Mouse (Mus musculus) midbrain, embryonic 16.5 days (tissue): ENCODE results near the gene Osbpl5. TPM values are rescaled to one million over a fixed set of nuclear protein-coding genes. Genes with fewer than 3 reads are reported as not detected.

Experiments
- ATAC-seq: fragments of 200-750 bp; cut with Nextera tagmentation; 2 replicates; pipeline ENCODE4 v1.8.0; 2017; ENCODE audit warnings: moderate TSS enrichment
- H3K27ac ChIP-seq: fragments of 300-500 bp; sonication (generic); 2 replicates; pipeline ENCODE4 v1.5.1; 2014; ENCODE audit warnings: mild to moderate bottlenecking, low read length, mixed read lengths
- H3K27me3 ChIP-seq: fragments of 300-500 bp; sonication (generic); 2 replicates; pipeline ENCODE4 v1.6.1; 2014; ENCODE audit warnings: low read depth, low read length, mixed read lengths; ENCODE audit not compliant: control insufficient read depth, insufficient read depth
- H3K36me3 ChIP-seq: fragments of 300-500 bp; sonication (generic); 2 replicates; pipeline ENCODE4 v1.6.1; 2014; ENCODE audit warnings: mild to moderate bottlenecking, low read length, moderate library complexity, mixed read lengths; ENCODE audit not compliant: control insufficient read depth, insufficient read depth
- H3K4me1 ChIP-seq: fragments of 300-500 bp; sonication (generic); 2 replicates; pipeline ENCODE4 v1.6.1; 2014; ENCODE audit warnings: mild to moderate bottlenecking, low read length, mixed read lengths; ENCODE audit not compliant: control insufficient read depth, insufficient read depth
- H3K4me2 ChIP-seq: fragments of 300-500 bp; sonication (generic); 2 replicates; pipeline ENCODE4 v1.6.1; 2014; ENCODE audit warnings: mild to moderate bottlenecking, low read length, mixed read lengths
- H3K4me3 ChIP-seq: fragments of 300-500 bp; sonication (generic); 2 replicates; pipeline ENCODE4 v1.5.1; 2014; ENCODE audit warnings: low read depth, mild to moderate bottlenecking, low read length, moderate library complexity, mixed read lengths
- H3K9ac ChIP-seq: fragments of 300-500 bp; sonication (generic); 2 replicates; pipeline ENCODE4 v1.6.1; 2014; ENCODE audit warnings: low read depth, low read length, mixed read lengths
- H3K9me3 ChIP-seq: fragments of 300-500 bp; sonication (generic); replicated peaks from 2 replicates; pipeline ENCODE4 v1.6.1; 2014; ENCODE audit warnings: mild to moderate bottlenecking, low read length, mixed read lengths; ENCODE audit not compliant: control insufficient read depth, poor library complexity, severe bottlenecking
- WGBS: fragments of 180-500 bp; shearing (Covaris S2); extraction: QIAGEN DNeasy Blood & Tissue Kit; methylation state at CpG from one replicate; pipeline ENCODE4 v1.1.7; 2014; 5-methylcytosine and 5-hydroxymethylcytosine counted together
- polyA plus RNA-seq: library from polyadenylated mRNA; unstranded; fragments of >200 nt; fragmentation: Nextera tagmentation; extraction: Ambion mirVana; gene quantifications from 2 replicates; pipeline ENCODE4 v1.2.1, GENCODE M21; 2015

Osbpl5 gene
- polyA plus RNA-seq, 1 experiment from 2014 or later: 43.8 TPM

GRCm38 (mm10) chr7:143723841-143724240, 32.9 kb downstream of the Osbpl5 start:
- no peak for ATAC-seq
- Histone ChIP-seq H3K4me1 (no peaks in the 10 kb centered on the region), H3K9me3 (no peaks in the 10 kb centered on the region), H3K36me3 (no peaks in the 10 kb centered on the region; the same call in 1 of the 2 replicates), H3K4me3 (no peak overlapping the region), H3K9ac (no peak overlapping the region), H3K27ac (no peak overlapping the region), H3K4me2 (no peak overlapping the region), H3K27me3 (no peaks in the 10 kb centered on the region)
- WGBS: 96% methylated on average over 4 of the region's 4 CpGs

GRCm38 (mm10) chr7:143722646-143723045, 34.1 kb downstream of the Osbpl5 start:
- H3K4me3 ChIP-seq: no peak overlapping the region
- no peaks in the 10 kb centered on the region for H3K4me1 ChIP-seq
- H3K27me3 ChIP-seq: no peaks in the 10 kb centered on the region
- H3K36me3 ChIP-seq: no peaks in the 10 kb centered on the region; the same call in 1 of the 2 replicates
- H3K4me2 ChIP-seq: no peak overlapping the region
- H3K27ac ChIP-seq: no peak overlapping the region
- no peak for ATAC-seq
- no peaks in the 10 kb centered on the region for H3K9me3 ChIP-seq
- WGBS: 85% methylated on average over 5 of the region's 5 CpGs
- no peak overlapping the region for H3K9ac ChIP-seq

GRCm38 (mm10) chr7:143717811-143718210, 39.0 kb downstream of the Osbpl5 start:
- Histone ChIP-seq H3K4me3 (no peak overlapping the region), H3K27me3 (no peaks in the 10 kb centered on the region), H3K9me3 (no peaks in the 10 kb centered on the region), H3K4me2 (no peak overlapping the region), H3K36me3 (peaks cover 12% of the 10 kb centered on the region), H3K4me1 (no peaks in the 10 kb centered on the region), H3K9ac (no peak overlapping the region), H3K27ac (no peak overlapping the region)
- ATAC-seq: no peak
- 92% methylated on average over 1 of the region's 1 CpGs for WGBS

GRCm38 (mm10) chr7:143713421-143713820, 43.4 kb downstream of the Osbpl5 start:
- Histone ChIP-seq H3K36me3 (peaks cover 24% of the 10 kb centered on the region), H3K4me2 (no peak overlapping the region), H3K4me3 (no peak overlapping the region), H3K27ac (no peak overlapping the region), H3K4me1 (no peaks in the 10 kb centered on the region), H3K27me3 (no peaks in the 10 kb centered on the region), H3K9ac (no peak overlapping the region), H3K9me3 (no peaks in the 10 kb centered on the region)
- 81% methylated on average over 4 of the region's 4 CpGs for WGBS
- no peak for ATAC-seq

GRCm38 (mm10) chr7:143712771-143713348, 43.9 kb downstream of the Osbpl5 start:
- Histone ChIP-seq H3K36me3 (peaks cover 24% of the 10 kb centered on the region), H3K27ac (no peak overlapping the region), H3K4me1 (no peaks in the 10 kb centered on the region), H3K9ac (no peak overlapping the region), H3K4me2 (no peak overlapping the region), H3K27me3 (no peaks in the 10 kb centered on the region), H3K4me3 (no peak overlapping the region), H3K9me3 (no peaks in the 10 kb centered on the region)
- WGBS: 76% methylated on average over 8 of the region's 8 CpGs
- ATAC-seq: no peak

GRCm38 (mm10) chr7:143712023-143712422, 44.8 kb downstream of the Osbpl5 start:
- H3K9ac ChIP-seq: no peak overlapping the region
- H3K4me3 ChIP-seq: no peak overlapping the region
- no peak for ATAC-seq
- peaks cover 28% of the 10 kb centered on the region for H3K36me3 ChIP-seq
- no peaks in the 10 kb centered on the region for H3K27me3 ChIP-seq
- no peaks in the 10 kb centered on the region for H3K4me1 ChIP-seq
- 58% methylated on average over 4 of the region's 4 CpGs for WGBS
- no peak overlapping the region for H3K27ac ChIP-seq
- no peak overlapping the region for H3K4me2 ChIP-seq
- H3K9me3 ChIP-seq: no peaks in the 10 kb centered on the region

- ATAC-seq: no peak
- WGBS: 79% methylated on average over 7 of the region's 7 CpGs
- no peaks in the 10 kb centered on the region for H3K9me3 ChIP-seq
- peaks cover 28% of the 10 kb centered on the region for H3K36me3 ChIP-seq
- H3K4me3 ChIP-seq: no peak overlapping the region
- no peaks in the 10 kb centered on the region for H3K27me3 ChIP-seq
- H3K4me1 ChIP-seq: no peaks in the 10 kb centered on the region
- H3K27ac ChIP-seq: no peak overlapping the region
- H3K4me2 ChIP-seq: no peak overlapping the region
- H3K9ac ChIP-seq: no peak overlapping the region
These were observed 45.4 kb downstream of the Osbpl5 start for GRCm38 (mm10) chr7:143711381-143711780.

GRCm38 (mm10) chr7:143709395-143709794, 47.4 kb downstream of the Osbpl5 start:
- Histone ChIP-seq H3K4me2 (no peak overlapping the region), H3K4me3 (no peak overlapping the region), H3K36me3 (peaks cover 29% of the 10 kb centered on the region), H3K27ac (no peak overlapping the region), H3K9me3 (no peaks in the 10 kb centered on the region), H3K4me1 (no peaks in the 10 kb centered on the region), H3K27me3 (no peaks in the 10 kb centered on the region), H3K9ac (no peak overlapping the region)
- 90% methylated on average over 7 of the region's 7 CpGs for WGBS
- ATAC-seq: no peak

GRCm38 (mm10) chr7:143706697-143707438, 49.9 kb downstream of the Osbpl5 start:
- Histone ChIP-seq H3K4me2 (no peak overlapping the region), H3K4me3 (no peak overlapping the region), H3K27ac (no peak overlapping the region), H3K9ac (no peak overlapping the region), H3K9me3 (no peaks in the 10 kb centered on the region), H3K4me1 (no peaks in the 10 kb centered on the region), H3K36me3 (peaks cover 25% of the 10 kb centered on the region), H3K27me3 (no peaks in the 10 kb centered on the region)
- 38% methylated on average over 7 of the region's 7 CpGs for WGBS
- ATAC-seq: peak; percentile 68; the same call in 1 of the 2 replicates
